Mouse (Mus musculus): Measurements from ENCODE around the gene Sptbn4.

Sptbn4 gene

DNA sequence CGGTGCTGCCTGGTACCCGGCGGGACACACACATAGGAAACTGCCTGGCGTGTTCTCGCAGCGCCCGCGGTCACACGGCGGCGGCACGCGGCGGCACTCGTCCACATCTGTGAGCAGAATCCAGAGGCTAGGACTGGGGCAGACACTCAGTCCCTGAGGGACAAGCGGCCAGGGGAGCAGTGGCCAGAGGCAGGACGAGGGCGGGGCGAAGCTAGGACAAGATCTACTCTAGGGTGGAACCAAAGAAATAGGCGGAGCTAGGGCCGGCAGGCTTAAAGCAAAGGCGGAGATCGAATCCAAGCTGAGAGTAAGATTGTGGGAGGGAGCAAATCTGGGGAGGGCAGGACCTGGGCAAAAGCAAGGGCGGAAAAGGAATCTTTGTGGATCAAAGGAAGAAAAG, 121.8 kb downstream of the Sptbn4 start:
- peak; percentile 74 for DNase-seq (ENCODE audit: low spot score)

- no peak for DNase-seq (ENCODE audit: low spot score)
Measured at GRCm38 (mm10) chr7:27324928-27325327, 122.6 kb downstream of the Sptbn4 start.

DNA sequence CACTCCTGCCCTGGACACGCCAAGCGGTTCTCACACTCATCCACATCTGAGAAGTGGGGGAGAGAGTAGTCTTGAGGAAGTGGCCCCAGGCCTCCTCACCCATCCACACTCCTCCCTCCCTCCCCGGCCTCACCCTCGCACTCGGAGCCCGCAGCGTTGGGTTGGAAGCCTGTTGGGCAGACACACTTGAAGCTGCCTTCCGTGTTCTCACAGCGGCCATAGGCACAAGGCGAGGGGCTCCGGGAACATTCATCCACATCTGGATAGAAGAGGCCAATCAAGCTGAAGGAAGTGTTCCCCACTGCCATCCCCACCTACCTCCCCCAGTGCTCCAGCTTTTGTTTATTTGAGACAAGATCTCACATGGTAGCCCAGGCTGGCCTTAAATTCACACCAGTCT, 123.3 kb downstream of the Sptbn4 start:
- peak; percentile 46 for DNase-seq (ENCODE audit: low spot score)

- DNase-seq (ENCODE audit: low spot score): peak; percentile 42
Measured at GRCm38 (mm10) chr7:27323001-27323400, 124.5 kb downstream of the Sptbn4 start.

DNA sequence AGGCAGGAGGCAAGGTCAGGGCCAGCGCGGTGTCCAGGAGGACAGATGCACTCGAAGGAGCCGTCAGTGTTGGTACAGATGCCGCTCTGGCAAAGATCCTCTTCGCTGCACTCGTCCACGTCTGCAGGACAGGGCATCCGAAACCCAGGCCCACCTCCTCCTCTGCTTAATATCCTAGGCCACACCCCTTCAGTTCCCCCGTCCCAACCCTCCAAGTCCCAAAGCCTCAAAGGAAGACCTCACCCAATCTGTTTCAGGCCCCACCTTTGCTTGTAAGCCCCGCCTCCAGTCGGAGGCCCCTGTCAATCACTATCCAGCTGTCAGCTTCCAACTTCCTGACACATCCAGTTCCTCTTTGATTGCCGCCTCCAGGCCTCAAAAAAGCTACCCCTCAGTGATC, 125.2 kb downstream of the Sptbn4 start:
- DNase-seq (ENCODE audit: low spot score): peak; percentile 40

DNA sequence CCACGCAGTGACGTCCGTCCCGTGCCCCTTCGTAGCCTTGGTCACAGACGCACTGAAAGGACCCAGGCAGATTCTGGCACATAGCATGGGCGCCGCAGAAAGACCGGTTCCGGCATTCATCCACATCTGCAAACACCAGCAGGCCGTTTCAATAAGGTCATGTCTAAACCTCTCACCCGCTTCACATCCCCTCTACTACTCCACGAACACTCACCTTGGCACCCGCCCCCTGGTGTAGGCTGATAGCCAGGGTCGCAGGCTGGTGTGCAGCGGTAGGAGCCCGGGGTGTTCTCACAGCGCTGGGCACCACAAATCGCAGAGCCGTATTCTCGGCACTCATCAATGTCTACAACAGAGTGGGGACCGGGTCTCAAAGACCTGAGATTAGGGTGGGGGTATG, 128.1 kb downstream of the Sptbn4 start:
- peak; percentile 39 for DNase-seq (ENCODE audit: low spot score)

DNA sequence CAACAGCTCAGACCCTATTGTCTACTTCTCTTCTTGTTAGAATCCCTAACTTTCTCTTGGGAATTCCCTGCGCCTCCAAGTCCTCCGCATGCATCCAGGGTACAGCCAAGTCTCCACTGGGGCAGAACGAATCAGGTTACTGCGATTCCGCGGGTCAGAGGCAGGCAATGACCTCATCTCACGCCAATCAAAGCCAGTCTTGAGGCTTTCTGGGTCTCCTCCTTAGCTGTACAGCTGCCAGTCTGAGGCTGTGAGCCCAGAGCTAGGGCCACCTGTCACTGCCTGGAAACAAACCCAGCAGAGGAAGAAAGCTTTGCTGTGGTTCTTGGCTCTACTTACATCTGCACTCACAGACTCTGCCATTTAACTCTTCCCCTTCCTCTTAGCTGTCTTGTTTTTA, 131.5 kb downstream of the Sptbn4 start:
- peak; percentile 36 for DNase-seq (ENCODE audit: low spot score)

DNA sequence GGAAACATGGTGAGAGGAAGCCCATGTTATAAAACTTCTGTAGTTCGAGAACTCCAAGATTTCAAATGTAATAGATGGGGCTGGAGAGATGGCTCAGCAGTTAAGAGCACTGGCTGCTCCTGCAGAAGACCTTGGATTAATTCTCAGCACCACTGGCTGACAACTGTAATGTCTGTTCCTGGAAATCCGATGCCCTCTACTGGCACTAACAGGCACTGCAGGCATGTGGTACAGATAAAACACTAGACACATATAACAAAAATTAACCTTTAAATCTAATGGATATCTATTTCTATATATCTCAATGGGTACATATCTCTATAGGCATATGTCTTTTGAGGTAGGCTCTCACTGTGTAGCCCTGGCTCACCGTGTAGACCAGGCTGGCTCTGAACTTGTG, 133.1 kb downstream of the Sptbn4 start:
- no peak for DNase-seq (ENCODE audit: low spot score)

DNA sequence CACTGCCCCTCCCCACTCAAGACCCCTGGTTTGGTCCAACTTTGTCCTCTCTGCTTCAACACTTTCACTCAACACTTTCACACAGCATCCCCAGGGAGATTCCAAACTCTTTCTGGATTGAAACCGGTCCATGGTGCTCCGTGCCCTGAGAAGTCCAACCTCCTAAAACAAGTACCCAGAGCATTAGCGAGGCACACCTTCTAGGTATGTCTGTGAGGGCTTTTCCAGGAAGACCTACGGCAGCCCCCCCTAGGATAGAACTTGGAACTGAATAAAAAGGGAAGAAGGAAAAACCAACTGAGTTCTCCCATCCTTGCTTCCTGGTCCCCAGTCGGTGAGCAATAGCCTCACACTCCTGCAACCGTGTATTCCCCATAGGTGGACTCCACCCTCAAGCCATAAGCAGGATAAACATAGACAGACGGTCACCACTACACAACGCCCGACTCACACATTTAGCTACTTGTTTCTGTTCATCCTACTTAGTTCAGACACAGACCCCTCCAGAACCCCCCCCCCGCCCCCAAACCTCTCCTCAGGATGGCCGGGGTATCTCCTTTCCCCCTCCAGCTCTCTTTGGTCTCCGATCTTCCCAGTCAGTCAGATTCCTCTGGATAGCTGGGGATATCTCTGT, 135.7 kb downstream of the Sptbn4 start:
- no peak for DNase-seq (ENCODE audit: low spot score)

- DNase-seq (ENCODE audit: low spot score): no peak
Measured at GRCm38 (mm10) chr7:27310996-27311535, 136.4 kb downstream of the Sptbn4 start.

DNA sequence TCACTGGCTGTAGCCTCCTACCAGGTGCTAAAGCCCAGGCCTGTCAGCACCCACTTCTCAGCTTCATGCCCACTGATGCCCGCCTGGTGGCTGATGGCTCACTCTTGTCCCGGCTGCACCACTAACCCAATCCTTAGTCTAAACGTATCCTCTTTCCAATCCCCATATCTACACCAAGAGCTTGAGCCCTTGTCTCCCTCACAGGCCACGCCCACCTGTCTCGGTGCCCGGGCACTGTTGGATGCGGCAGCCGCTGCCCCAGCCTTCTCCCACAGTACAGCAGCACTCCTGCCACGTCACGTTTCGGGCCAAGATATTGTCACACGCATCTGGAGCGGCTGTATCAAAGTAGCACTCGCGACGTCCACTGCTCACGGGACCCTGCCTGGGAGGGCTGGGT, 137.2 kb downstream of the Sptbn4 start:
- peak; percentile 75 for DNase-seq (ENCODE audit: low spot score)

DNA sequence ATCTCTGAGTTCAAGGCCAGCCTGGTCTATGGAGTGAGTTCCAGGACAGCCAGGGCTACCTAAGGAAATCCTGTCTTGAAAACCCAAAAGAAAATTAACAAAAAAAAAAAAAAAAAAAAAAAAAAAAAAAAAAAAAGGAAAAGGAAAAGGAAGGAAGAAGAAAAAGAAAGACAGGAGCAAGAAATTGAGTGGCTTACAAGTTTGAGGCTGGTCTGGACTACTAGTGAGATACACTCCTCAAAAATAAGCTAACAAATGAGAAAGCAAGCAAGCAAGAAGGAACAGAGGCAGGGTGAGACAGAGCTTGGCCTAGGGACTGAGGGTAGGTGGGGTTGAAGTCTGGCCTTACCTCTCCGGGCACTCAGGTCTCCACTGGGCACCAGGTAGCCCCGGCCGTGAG, 137.7 kb downstream of the Sptbn4 start:
- DNase-seq (ENCODE audit: low spot score): no peak

DNA sequence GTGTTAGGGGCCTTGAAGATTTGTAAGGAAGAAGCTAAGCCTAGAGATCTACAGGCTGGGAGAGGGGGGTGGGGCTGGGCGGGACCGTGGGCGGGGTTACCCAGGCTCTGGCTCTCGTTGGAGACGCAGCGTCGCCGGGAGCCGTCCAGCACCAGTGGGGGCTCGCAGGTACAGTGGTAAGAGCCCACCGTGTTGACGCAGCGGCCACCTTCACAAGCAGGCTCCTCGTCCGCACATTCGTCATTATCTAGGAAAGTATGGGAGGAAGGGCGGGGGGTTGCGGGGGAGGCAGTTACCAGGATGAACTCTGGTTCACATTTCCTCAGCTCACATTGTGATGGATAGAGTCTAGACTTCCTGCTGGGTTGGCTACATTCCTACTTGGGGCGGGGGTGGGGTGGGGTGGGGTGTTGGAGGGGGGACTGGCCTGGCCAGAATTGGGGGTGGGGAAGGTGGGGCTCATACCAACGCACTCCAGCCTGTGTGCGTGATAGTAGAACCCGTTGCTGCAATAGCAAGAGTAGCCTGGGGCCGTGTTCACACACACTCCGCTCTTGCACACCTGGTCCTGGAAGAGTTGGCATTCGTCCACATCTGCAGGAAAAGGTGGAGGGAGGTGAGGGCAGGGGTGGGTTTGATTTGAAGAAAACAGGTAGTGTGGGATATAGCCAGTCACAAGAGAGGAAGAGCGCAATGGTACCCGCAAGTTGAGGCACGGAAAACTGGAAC, 138.5 kb downstream of the Sptbn4 start:
- DNase-seq (ENCODE audit: low spot score): peak; percentile 50

GRCm38 (mm10) chr7:27307551-27307950, 139.9 kb downstream of the Sptbn4 start:
- no peak for DNase-seq (ENCODE audit: low spot score)

Measured in testis, postnatal 10 days (tissue).